Mouse (Mus musculus) hindbrain, embryonic 12.5 days (tissue): Measurements from ENCODE around the gene Alg2. TPM values are rescaled to one million over a fixed set of nuclear protein-coding genes. Genes with fewer than 3 reads are reported as not detected.

ENCODE experiments used
- ATAC-seq: fragments of 200-750 bp; cut with Nextera tagmentation; 2 replicates; pipeline ENCODE4 v1.8.0; 2017; ENCODE audit warnings: moderate TSS enrichment; ENCODE audit not compliant: low FRiP score
- H3K27ac ChIP-seq: fragments of 300-500 bp; sonication (generic); 2 replicates; pipeline ENCODE4 v1.5.1; 2016; ENCODE audit warnings: mild to moderate bottlenecking
- H3K27me3 ChIP-seq: fragments of 300-500 bp; sonication (generic); 2 replicates; pipeline ENCODE4 v1.6.1; 2016; ENCODE audit warnings: mild to moderate bottlenecking
- H3K36me3 ChIP-seq: fragments of 300-500 bp; sonication (generic); 2 replicates; pipeline ENCODE4 v1.6.1; 2016; ENCODE audit warnings: mild to moderate bottlenecking
- H3K4me1 ChIP-seq: fragments of 300-500 bp; sonication (generic); 2 replicates; pipeline ENCODE4 v1.6.1; 2016
- H3K4me2 ChIP-seq: fragments of 300-500 bp; sonication (generic); replicated peaks from 2 replicates; pipeline ENCODE4 v1.6.1; 2016; ENCODE audit warnings: mild to moderate bottlenecking
- H3K4me3 ChIP-seq: fragments of 300-500 bp; sonication (generic); 2 replicates; pipeline ENCODE4 v1.5.1; 2016; ENCODE audit warnings: mild to moderate bottlenecking
- H3K9ac ChIP-seq: fragments of 300-500 bp; sonication (generic); 2 replicates; pipeline ENCODE4 v1.6.1; 2016; ENCODE audit warnings: mild to moderate bottlenecking, moderate library complexity
- H3K9me3 ChIP-seq: fragments of 300-500 bp; sonication (generic); replicated peaks from 2 replicates; pipeline ENCODE4 v1.6.1; 2016; ENCODE audit warnings: mild to moderate bottlenecking
- WGBS: fragments of 180-500 bp; shearing (Covaris S2); methylation state at CpG from one replicate; pipeline ENCODE4 v1.1.7; 2016; 5-methylcytosine and 5-hydroxymethylcytosine counted together
- polyA plus RNA-seq: library from polyadenylated mRNA; unstranded; fragments of >200 nt; fragmentation: Nextera tagmentation; extraction: Ambion mirVana; gene quantifications from 2 replicates; pipeline ENCODE4 v1.2.1, GENCODE M21; 2016

The Alg2 gene
- polyA plus RNA-seq, 1 experiment from 2014 or later, result 196 TPM

DNA sequence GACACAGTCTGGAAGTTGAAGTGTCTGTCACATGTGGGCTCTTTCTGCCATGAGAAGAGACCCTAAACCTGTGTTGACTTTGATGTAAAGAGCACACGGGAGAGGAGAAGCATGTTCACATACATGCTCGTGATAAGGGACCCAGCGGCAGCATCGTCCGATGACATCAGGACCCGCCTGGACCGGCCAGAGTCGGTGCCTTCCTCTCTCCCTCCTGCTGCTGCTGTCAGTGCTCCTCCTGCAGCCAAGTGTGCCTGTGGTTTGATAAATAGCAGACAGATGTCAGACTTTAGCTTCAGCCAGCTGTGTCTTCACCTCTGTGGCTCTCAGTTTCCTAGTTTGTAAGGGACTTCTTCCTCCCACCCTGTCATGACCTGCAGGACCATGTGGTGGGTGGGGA is 19.3 kb upstream of the Alg2 start:
- Histone ChIP-seq H3K9me3 (no peaks in the 10 kb centered on the region), H3K36me3 (no peaks in the 10 kb centered on the region), H3K4me2 (no peak overlapping the region), H3K27ac (no peak overlapping the region; the same call in 1 of the 2 replicates), H3K4me3 (no peak overlapping the region), H3K27me3 (no peaks in the 10 kb centered on the region), H3K9ac (no peak overlapping the region), H3K4me1 (peaks cover 11% of the 10 kb centered on the region)
- 72% methylated on average over 8 of the region's 8 CpGs for WGBS
- no peak for ATAC-seq

DNA sequence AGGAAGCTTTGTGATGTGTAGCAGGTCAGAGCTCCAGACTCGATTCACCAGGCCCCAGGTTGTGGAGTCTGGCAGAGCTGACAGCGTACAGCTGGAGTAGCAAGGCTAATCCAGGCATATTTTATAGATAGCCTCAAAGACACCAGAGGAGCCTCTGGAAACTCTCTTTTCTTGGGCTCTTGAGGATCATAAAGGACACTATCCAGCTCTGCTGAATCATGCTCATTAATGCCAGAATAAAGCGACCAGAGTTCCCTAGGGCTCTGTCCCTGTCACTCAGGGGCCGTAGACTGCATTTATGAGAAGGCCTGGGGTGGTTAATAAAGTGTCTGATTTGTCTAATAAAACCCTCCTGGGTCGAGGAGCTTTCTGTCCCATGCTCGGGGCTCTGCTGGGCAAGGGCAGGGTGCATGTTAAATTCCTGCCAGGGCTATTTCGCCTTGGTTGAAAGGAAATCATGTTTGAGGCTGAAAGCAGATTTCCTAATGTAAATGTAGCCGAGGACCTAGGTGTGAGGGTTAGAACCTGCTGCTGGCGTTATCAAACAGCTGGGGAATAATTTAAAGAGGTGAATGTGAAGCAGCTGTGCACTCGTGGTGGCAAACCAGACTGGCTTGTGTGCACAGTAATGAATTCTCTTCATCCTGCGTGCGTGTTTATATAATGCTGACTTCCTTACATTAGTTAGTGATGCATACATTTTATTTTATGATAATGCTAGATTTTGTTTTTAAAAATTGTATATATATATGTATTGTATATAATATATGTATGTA is 18.4 kb upstream of the Alg2 start:
- 41% methylated on average over 12 of the region's 12 CpGs for WGBS
- no peak overlapping the region for H3K4me2 ChIP-seq
- peak overlapping the region; percentile 48; the same call in 1 of the 2 replicates for H3K27ac ChIP-seq
- no peaks in the 10 kb centered on the region for H3K9me3 ChIP-seq
- no peak overlapping the region for H3K9ac ChIP-seq
- ATAC-seq, result peak; percentile 68
- H3K4me1 ChIP-seq, result peaks cover 11% of the 10 kb centered on the region
- H3K27me3 ChIP-seq, result no peaks in the 10 kb centered on the region
- H3K36me3 ChIP-seq, result no peaks in the 10 kb centered on the region
- H3K4me3 ChIP-seq, result no peak overlapping the region

DNA sequence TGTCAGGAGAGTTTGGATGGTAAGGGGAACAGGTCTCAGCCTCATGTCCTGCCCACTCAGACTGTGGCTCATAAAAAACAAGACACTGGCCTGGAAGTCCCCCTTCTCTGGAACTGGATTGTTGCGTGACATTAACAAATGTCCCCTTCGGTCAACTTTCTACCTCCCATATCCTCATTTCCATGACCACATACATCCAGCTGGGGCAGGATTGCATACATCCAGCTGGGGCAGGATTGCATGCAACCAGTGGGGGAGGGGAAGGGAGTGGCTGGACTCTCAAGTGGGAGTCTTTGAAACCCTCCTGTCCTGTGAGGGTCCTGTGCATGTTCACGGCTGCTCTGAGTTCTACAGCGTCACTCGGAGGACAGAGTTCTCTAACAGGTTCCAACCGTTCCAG is 17.1 kb upstream of the Alg2 start:
- ATAC-seq, result no peak
- peaks cover 11% of the 10 kb centered on the region for H3K4me1 ChIP-seq
- no peak overlapping the region for H3K27ac ChIP-seq
- no peaks in the 10 kb centered on the region for H3K9me3 ChIP-seq
- 79% methylated on average over 6 of the region's 6 CpGs for WGBS
- H3K27me3 ChIP-seq, result no peaks in the 10 kb centered on the region
- H3K36me3 ChIP-seq, result no peaks in the 10 kb centered on the region
- no peak overlapping the region for H3K9ac ChIP-seq
- H3K4me3 ChIP-seq, result no peak overlapping the region
- H3K4me2 ChIP-seq, result no peak overlapping the region

DNA sequence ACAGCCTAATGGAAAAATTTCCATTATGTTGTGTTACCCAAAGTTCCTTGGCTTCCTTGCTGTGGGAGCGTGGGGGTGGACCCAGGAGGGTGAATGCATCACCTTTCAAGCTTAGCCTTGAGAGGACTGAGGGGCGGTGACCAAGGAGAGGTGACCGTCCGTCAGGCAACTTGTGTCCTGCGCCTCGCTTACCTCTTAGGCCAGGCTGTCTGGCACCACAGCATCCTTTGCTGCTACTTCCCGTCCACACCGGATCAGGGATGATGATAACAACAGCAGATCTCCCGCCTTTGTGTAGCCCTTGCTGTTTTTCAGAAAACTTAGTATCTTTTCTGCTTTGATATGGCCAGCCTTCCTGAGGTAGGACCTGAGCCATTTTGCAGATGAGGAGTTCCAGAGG is 6.4 kb upstream of the Alg2 start:
- 97% methylated on average over 9 of the region's 9 CpGs for WGBS
- peaks cover 68% of the 10 kb centered on the region for H3K36me3 ChIP-seq
- no peak overlapping the region for H3K4me2 ChIP-seq

DNA sequence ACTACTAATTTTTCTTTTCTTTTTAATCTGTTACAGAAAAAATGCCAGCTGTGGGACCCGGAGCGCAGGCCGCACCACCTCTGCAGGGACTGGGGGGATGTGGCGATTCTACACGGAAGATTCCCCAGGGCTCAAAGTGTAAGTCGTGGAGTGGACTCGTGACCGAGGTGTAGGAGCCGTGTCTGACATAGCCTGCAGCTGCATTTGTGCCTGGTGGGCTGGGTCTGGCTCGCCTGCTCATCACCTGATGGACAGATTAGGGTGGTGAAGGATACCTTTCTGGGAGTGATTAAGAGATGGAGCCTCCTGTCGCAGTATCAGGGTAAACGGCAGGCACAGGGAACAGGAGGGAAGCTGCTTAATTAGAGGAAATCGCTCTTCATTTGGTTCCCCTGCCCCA is 6.0 kb upstream of the Alg2 start:
- Histone ChIP-seq H3K36me3 (peaks cover 68% of the 10 kb centered on the region), H3K4me1 (peaks cover 7% of the 10 kb centered on the region), H3K4me3 (no peak overlapping the region), H3K27me3 (no peaks in the 10 kb centered on the region), H3K9me3 (no peaks in the 10 kb centered on the region), H3K4me2 (no peak overlapping the region), H3K9ac (no peak overlapping the region), H3K27ac (no peak overlapping the region)
- 94% methylated on average over 13 of the region's 13 CpGs for WGBS
- no peak for ATAC-seq

More for the DNA sequence above, 6.4 kb upstream of the Alg2 start:
- no peak for ATAC-seq
- H3K27me3 ChIP-seq, result no peaks in the 10 kb centered on the region
- H3K4me1 ChIP-seq, result peaks cover 2% of the 10 kb centered on the region
- no peak overlapping the region for H3K27ac ChIP-seq
- H3K9ac ChIP-seq, result no peak overlapping the region
- no peak overlapping the region for H3K4me3 ChIP-seq
- no peaks in the 10 kb centered on the region for H3K9me3 ChIP-seq

DNA sequence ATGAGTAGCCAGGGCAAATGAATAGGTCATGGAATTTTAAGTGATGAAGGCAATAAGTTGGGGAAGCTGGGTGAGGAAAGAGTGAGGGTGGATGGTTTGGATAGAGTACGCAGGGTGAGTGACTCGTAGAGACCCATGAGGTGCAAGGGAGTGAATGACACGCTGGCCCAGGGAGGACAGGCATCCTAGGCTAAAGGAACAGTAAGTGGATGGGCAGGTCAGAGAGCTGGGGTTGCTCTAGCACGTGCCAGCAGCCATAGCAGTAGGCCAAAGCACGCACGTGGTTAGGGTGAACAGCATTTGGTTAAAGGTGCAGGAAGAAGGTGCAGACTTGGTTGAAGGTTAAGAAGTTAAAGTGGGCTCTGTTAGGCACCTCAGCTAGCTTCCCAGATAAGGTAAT is 3.4 kb upstream of the Alg2 start:
- Histone ChIP-seq H3K4me1 (peaks cover 13% of the 10 kb centered on the region), H3K9ac (no peak overlapping the region), H3K36me3 (peaks cover 54% of the 10 kb centered on the region), H3K9me3 (no peaks in the 10 kb centered on the region), H3K27me3 (no peaks in the 10 kb centered on the region), H3K27ac (no peak overlapping the region), H3K4me3 (no peak overlapping the region), H3K4me2 (no peak overlapping the region)
- 93% methylated on average over 6 of the region's 6 CpGs for WGBS
- no peak for ATAC-seq

DNA sequence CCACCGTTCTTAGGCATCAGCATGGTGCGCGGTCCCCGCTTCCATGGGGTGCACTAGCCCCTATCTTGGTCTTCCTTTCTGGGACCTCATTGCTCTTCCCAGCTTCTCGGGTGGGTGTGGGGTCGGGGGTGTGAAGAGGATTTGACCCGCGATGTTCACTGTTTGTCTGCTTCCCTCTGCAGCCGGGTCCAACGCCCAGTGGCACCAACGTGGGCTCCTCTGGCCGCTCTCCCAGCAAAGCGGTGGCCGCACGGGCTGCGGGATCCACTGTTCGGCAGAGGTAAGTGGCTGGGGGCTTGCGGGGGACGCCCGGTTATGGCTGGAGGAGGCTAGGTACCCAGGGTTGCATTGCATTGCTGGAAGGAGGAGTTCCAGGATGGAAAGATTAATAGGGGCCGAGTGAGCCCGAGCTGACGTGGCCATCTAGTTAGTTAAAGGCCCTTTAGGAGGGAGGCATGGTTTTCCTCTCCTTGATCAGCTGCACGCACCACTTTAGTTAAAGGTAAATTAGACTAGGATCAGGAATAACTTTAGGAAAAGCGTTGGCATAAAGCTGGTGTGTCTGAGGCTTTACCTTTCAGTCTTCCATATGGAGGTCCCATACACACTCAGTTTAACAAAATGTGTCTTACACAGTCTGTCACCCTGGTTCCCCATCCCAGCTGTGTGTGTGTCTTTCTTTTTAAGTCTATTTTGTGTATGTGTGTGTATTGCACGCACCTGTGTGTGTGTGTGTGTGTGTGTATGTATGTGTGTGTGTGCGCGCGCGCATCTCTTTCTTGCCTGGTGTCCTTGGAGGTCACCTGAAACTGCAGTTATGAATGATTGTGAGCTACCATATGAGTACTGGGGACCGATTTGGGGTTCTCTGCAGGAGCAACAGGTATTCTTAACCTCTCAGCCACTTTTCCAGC is 854 bp upstream of the Alg2 start:
- H3K4me1 ChIP-seq, result peaks cover 15% of the 10 kb centered on the region
- H3K27me3 ChIP-seq, result no peaks in the 10 kb centered on the region
- WGBS, result 13% methylated on average over 31 of the region's 31 CpGs
- peak overlapping the region; percentile 73 for H3K4me3 ChIP-seq
- H3K9ac ChIP-seq, result peak overlapping the region; percentile 76
- peak overlapping the region; percentile 74 for H3K4me2 ChIP-seq
- H3K27ac ChIP-seq, result peak overlapping the region; percentile 94
- no peak; the same call in 1 of the 2 replicates for ATAC-seq
- H3K36me3 ChIP-seq, result peaks cover 53% of the 10 kb centered on the region
- no peaks in the 10 kb centered on the region for H3K9me3 ChIP-seq

DNA sequence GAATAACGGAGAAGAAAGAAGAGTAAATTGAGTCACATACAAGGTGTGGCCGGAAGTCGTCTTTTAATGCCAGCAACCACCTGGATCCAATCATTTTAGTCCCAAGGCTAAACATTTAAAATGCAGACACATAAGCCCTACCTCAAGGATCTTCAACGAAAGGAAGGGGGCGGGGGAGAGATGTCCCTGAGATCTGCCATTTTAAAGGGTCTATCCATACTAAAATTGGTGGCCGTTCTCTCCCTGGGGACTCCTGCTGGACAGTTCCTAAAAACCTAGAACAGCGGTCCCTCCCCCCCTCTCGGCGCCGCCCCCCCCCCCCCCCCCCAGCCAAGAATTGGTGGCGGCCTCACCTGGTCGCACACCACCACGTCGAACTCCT is 556 bp downstream of the Alg2 start:
- Histone ChIP-seq H3K27me3 (no peaks in the 10 kb centered on the region), H3K4me3 (peak overlapping the region; percentile 73), H3K27ac (peak overlapping the region; percentile 94), H3K9me3 (peaks cover 7% of the 10 kb centered on the region; the same call in 1 of the 2 replicates), H3K9ac (peak overlapping the region; percentile 76), H3K4me1 (peaks cover 15% of the 10 kb centered on the region), H3K36me3 (peaks cover 56% of the 10 kb centered on the region), H3K4me2 (peak overlapping the region; percentile 74)
- no peak; the same call in 1 of the 2 replicates for ATAC-seq
- WGBS, result 2% methylated on average over 9 of the region's 14 CpGs

DNA sequence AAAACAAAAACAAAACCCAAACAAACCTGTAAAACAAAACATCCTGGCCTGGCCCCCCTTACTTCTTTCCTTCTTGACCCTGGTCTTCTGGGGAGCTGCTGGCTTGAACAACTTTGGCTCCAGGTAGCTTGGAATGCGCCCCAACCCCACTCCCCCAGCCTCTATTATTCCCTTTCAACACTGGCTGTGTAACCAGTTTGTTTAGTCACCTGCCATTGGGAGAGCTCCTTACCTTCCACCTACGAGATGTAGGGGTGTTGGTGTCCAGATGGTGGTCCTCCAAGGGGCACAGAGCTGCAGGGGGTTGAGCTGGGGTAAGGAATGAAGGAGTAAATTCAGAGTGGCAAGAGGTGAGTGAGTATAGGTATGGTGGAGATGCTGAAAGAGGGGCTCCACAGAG is 6.9 kb downstream of the Alg2 start:
- Histone ChIP-seq H3K27ac (no peak overlapping the region), H3K4me2 (no peak overlapping the region), H3K9me3 (peaks cover 16% of the 10 kb centered on the region; the same call in 1 of the 2 replicates), H3K27me3 (no peaks in the 10 kb centered on the region), H3K9ac (no peak overlapping the region), H3K4me1 (no peaks in the 10 kb centered on the region), H3K4me3 (no peak overlapping the region), H3K36me3 (peaks cover 67% of the 10 kb centered on the region)
- WGBS, result 95% methylated on average over 2 of the region's 2 CpGs
- no peak for ATAC-seq

DNA sequence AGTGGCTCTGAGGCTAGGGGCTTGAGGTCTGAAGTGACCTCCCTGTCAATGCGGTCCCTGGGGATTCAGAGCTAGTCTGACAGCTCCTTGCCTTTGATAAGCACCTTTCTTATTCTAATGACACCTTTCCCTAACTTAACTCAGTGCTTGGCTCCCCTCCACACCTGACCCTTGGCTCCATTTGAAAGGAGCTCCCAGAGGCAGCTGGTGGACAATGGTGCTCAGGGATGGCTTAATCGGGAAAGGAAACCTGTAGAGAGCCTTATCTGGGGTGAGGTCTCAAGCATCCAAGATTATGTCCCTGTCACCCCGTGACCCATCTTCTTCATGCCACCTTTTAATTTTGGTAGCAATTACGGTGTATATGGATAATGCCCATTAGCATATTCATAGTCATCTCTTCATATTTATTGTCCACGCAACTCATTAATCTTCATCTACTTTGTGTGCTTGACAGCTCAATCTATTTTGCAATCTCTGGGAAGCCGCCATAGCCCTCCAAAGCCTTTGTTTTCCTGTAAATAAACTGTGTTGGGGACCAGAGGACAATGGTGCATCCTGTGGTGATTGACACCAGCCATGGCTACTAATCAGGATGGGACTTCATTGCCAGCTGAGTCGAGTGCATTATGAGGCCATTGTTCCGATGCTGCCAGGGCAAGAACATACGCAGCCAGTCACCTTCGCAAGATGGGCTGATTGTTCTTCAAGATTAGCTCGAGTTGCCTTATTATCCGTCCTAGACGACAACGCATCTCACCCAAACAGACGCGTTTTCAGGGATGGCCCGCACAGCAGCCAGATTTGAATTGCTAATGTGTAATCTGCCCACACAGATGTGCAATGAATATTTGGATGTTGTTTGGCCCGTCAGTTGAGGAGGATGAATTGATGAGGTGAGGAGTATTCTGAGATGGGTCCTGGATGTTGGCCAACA is 24.3 kb downstream of the Alg2 start:
- H3K4me1 ChIP-seq, result peaks cover 11% of the 10 kb centered on the region; the same call in 1 of the 2 replicates
- 16% methylated on average over 18 of the region's 18 CpGs for WGBS

DNA sequence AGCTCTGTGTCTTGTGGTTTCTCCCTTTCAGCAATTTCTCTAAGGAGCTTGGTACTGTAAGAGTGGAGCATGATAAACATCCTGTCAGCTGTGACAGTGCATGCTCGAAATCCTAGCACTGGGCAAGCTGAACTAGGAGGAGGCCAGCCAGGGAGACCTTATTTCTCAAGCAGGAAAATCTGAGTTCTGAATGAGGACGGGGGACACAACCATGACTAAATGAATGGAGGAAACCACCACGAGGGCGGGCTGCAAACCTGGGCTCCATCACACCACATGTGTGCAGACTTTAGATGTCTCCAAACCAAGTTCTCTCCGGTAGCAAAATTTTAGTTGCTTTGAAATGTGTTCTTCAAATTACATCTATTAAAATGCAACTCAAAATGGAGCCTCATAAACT is 25.0 kb downstream of the Alg2 start:
- no peak overlapping the region for H3K4me3 ChIP-seq
- peaks cover 11% of the 10 kb centered on the region; the same call in 1 of the 2 replicates for H3K4me1 ChIP-seq
- no peak for ATAC-seq
- no peak overlapping the region for H3K9ac ChIP-seq
- no peak overlapping the region for H3K4me2 ChIP-seq
- no peaks in the 10 kb centered on the region for H3K36me3 ChIP-seq
- no peak overlapping the region for H3K27ac ChIP-seq
- 49% methylated on average over 5 of the region's 5 CpGs for WGBS
- H3K27me3 ChIP-seq, result no peaks in the 10 kb centered on the region
- H3K9me3 ChIP-seq, result no peaks in the 10 kb centered on the region

More for the DNA sequence above, 24.3 kb downstream of the Alg2 start:
- H3K4me2 ChIP-seq, result peak overlapping the region; percentile 24
- H3K9me3 ChIP-seq, result no peaks in the 10 kb centered on the region
- ATAC-seq, result peak; percentile 90
- no peak overlapping the region for H3K9ac ChIP-seq
- H3K4me3 ChIP-seq, result no peak overlapping the region
- H3K36me3 ChIP-seq, result no peaks in the 10 kb centered on the region
- H3K27ac ChIP-seq, result peak overlapping the region; percentile 52; the same call in 1 of the 2 replicates
- no peaks in the 10 kb centered on the region for H3K27me3 ChIP-seq
